Mouse (Mus musculus) olfactory bulb, adult 2 months (tissue): ENCODE results near the gene Aco2.

Experiments
- CTCF ChIP-seq: fragments of 200-500 bp; IDR thresholded peaks from 2 replicates; pipeline ENCODE4 v1.5.1; 2012; ENCODE audit warnings: low read depth, mild to moderate bottlenecking, low read length, moderate library complexity; ENCODE audit not compliant: insufficient read depth
- POLR2A ChIP-seq: fragments of 200-500 bp; IDR thresholded peaks from 2 replicates; pipeline ENCODE4 v1.6.1; 2012; ENCODE audit warnings: mild to moderate bottlenecking, low read depth, low read length, moderate library complexity; ENCODE audit not compliant: insufficient read depth

DNA sequence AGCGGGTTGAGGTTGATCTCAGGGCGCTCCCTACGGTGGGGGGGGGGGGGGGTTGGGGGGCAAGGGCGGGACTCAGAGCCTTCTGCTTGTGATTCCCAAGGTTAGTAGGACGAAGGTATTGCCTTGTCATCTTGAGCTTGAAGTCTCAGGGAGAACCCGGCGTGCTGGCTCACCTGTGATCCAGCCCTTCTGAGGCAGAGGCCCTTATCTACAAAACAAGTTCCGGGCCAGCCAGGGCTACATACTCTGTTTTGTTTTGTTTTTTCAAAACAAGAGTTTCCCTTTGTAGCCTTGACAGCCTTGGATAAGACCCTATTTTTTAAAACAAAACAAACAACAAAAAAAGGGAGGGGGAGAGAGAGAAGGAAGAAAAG lies 89.0 kb downstream of the Aco2 start:
- TF ChIP-seq POLR2A, result no peak
- no peak for TF ChIP-seq CTCF
